Mouse (Mus musculus) heart, embryonic 12.5 days (tissue): Measurements from ENCODE around the gene Aig1. TPM values are rescaled to one million over a fixed set of nuclear protein-coding genes. Genes with fewer than 3 reads are reported as not detected.

Experiments
- ATAC-seq: fragments of 200-750 bp; cut with Nextera tagmentation; 2 replicates; pipeline ENCODE4 v1.8.0; 2017; ENCODE audit warnings: moderate TSS enrichment, moderate library complexity; ENCODE audit not compliant: insufficient number of reproducible peaks, low FRiP score
- H3K27ac ChIP-seq: fragments of 300-500 bp; sonication (generic); 2 replicates; pipeline ENCODE4 v1.5.1; 2016; ENCODE audit warnings: mild to moderate bottlenecking, moderate library complexity; ENCODE audit not compliant: poor library complexity, severe bottlenecking
- H3K27me3 ChIP-seq: fragments of 300-500 bp; sonication (generic); replicated peaks from 2 replicates; pipeline ENCODE4 v1.6.1; 2016; ENCODE audit warnings: mild to moderate bottlenecking, moderate library complexity
- H3K36me3 ChIP-seq: fragments of 300-500 bp; sonication (generic); 2 replicates; pipeline ENCODE4 v1.6.1; 2016; ENCODE audit warnings: mild to moderate bottlenecking, moderate library complexity
- H3K4me1 ChIP-seq: fragments of 300-500 bp; sonication (generic); replicated peaks from 2 replicates; pipeline ENCODE4 v1.6.1; 2016; ENCODE audit warnings: mild to moderate bottlenecking
- H3K4me2 ChIP-seq: fragments of 300-500 bp; sonication (generic); 2 replicates; pipeline ENCODE4 v1.6.1; 2016; ENCODE audit warnings: mild to moderate bottlenecking, moderate library complexity
- H3K4me3 ChIP-seq: fragments of 300-500 bp; sonication (generic); 2 replicates; pipeline ENCODE4 v1.5.1; 2016; ENCODE audit warnings: mild to moderate bottlenecking
- H3K9ac ChIP-seq: fragments of 300-500 bp; sonication (generic); 2 replicates; pipeline ENCODE4 v1.6.1; 2016; ENCODE audit warnings: mild to moderate bottlenecking, moderate library complexity
- H3K9me3 ChIP-seq: fragments of 300-500 bp; sonication (generic); replicated peaks from 2 replicates; pipeline ENCODE4 v1.6.1; 2016; ENCODE audit warnings: mild to moderate bottlenecking, moderate library complexity
- WGBS: fragments of 180-500 bp; shearing (Covaris S2); methylation state at CpG from one replicate; pipeline ENCODE4 v1.1.7; 2016; 5-methylcytosine and 5-hydroxymethylcytosine counted together
- polyA plus RNA-seq: library from polyadenylated mRNA; unstranded; fragments of >200 nt; fragmentation: Nextera tagmentation; extraction: Ambion mirVana; gene quantifications from 2 replicates; pipeline ENCODE4 v1.2.1, GENCODE M21; 2016

Aig1 gene
- polyA plus RNA-seq, 1 experiment from 2014 or later = 46.6 TPM

DNA sequence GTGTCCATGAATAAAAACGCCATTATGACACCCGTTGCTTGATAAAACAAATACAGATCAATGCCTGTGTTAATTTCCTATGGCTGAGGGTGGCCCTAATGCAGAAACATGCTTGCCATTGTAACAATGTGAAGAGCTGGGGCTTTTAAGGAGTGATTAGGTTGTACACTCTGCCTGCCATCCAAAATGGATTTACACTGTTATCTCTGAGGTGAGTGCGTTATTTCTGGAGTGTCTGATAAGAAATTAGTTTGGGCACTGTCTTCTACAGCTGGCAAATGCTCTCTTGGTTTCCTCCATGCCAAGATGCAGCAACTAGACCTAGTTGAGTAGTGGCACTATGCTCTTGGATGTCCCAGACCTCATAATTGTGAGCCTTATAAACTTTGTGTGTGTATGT is 143.5 kb downstream of the Aig1 start:
- Histone ChIP-seq H3K27me3 (no peaks in the 10 kb centered on the region), H3K4me1 (peaks cover 9% of the 10 kb centered on the region), H3K9me3 (no peaks in the 10 kb centered on the region), H3K9ac (no peak overlapping the region), H3K4me2 (no peak overlapping the region), H3K27ac (no peak overlapping the region), H3K36me3 (no peaks in the 10 kb centered on the region), H3K4me3 (no peak overlapping the region)
- WGBS = 70% methylated on average over 3 of the region's 3 CpGs
- ATAC-seq = no peak

DNA sequence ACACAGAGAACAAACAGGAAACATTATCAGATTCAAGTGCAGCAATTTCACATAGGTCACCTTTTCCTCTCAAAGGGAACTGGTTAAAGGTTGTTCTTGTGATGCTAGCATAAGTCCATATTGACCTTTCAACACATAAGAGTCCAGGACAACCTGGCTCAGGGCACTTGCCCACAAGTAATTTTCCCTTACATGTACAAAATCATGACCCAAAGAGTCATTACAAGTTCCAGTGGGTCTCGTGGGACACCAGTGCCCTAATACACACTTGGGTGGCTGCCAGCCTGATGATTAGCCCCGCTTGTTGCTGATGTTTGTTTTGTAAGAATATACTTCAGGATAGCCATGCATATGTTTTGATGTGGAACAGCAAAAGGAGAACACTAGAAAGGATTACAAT is 152.6 kb downstream of the Aig1 start:
- H3K9ac ChIP-seq = no peak overlapping the region
- WGBS = 48% methylated on average over 2 of the region's 2 CpGs
- H3K4me3 ChIP-seq = no peak overlapping the region
- no peaks in the 10 kb centered on the region for H3K9me3 ChIP-seq
- no peak for ATAC-seq
- no peaks in the 10 kb centered on the region for H3K27me3 ChIP-seq
- H3K4me2 ChIP-seq = no peak overlapping the region
- H3K4me1 ChIP-seq = no peaks in the 10 kb centered on the region; the same call in 1 of the 2 replicates
- H3K27ac ChIP-seq = no peak overlapping the region
- H3K36me3 ChIP-seq = no peaks in the 10 kb centered on the region

DNA sequence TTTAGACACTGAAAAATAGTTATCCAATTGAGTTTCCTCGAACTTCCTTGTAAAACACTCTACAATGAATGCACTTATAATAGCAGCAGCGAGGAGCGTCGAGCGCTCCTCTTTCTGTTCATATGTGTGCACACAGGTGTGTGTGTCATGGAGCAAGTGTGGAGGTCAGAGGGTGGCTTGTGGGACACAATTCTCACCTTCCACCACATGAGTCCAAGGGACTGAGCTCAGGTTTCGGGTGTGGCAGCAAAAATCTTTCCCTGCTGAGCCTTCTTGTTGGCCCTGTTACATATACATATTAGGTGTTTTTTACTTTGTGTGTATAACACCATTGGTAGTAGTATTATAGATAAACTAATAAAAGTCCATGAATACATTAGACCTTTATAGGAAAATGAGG is 153.2 kb downstream of the Aig1 start:
- WGBS = 87% methylated on average over 6 of the region's 6 CpGs
- Histone ChIP-seq H3K9me3 (no peaks in the 10 kb centered on the region), H3K36me3 (no peaks in the 10 kb centered on the region), H3K4me1 (no peaks in the 10 kb centered on the region; the same call in 1 of the 2 replicates), H3K4me3 (no peak overlapping the region), H3K4me2 (no peak overlapping the region), H3K27me3 (no peaks in the 10 kb centered on the region), H3K27ac (no peak overlapping the region), H3K9ac (no peak overlapping the region)
- ATAC-seq = no peak

DNA sequence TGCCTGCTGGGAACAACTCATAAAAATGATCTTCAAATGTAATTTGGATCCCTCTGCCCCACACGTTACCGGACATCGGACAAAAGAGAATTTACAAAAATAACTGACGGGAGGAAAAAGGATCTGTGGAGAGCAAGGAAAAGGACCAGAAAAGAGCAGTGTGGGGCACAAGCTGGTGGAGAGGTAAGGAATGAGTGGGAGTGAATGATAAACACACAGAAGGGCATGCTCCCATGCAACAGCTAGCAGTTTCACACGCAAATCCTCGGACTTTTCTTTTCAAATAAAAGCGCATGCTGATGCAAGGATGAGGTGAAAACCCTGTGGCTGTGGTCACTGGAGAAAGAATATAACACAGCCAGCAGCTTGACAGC is 153.9 kb downstream of the Aig1 start:
- no peak overlapping the region for H3K4me2 ChIP-seq
- 68% methylated on average over 7 of the region's 7 CpGs for WGBS
- H3K9ac ChIP-seq = no peak overlapping the region
- H3K4me1 ChIP-seq = no peaks in the 10 kb centered on the region; the same call in 1 of the 2 replicates
- no peaks in the 10 kb centered on the region for H3K36me3 ChIP-seq
- no peak for ATAC-seq
- H3K27ac ChIP-seq = no peak overlapping the region; the same call in 1 of the 2 replicates
- H3K27me3 ChIP-seq = no peaks in the 10 kb centered on the region
- no peaks in the 10 kb centered on the region for H3K9me3 ChIP-seq
- H3K4me3 ChIP-seq = no peak overlapping the region

DNA sequence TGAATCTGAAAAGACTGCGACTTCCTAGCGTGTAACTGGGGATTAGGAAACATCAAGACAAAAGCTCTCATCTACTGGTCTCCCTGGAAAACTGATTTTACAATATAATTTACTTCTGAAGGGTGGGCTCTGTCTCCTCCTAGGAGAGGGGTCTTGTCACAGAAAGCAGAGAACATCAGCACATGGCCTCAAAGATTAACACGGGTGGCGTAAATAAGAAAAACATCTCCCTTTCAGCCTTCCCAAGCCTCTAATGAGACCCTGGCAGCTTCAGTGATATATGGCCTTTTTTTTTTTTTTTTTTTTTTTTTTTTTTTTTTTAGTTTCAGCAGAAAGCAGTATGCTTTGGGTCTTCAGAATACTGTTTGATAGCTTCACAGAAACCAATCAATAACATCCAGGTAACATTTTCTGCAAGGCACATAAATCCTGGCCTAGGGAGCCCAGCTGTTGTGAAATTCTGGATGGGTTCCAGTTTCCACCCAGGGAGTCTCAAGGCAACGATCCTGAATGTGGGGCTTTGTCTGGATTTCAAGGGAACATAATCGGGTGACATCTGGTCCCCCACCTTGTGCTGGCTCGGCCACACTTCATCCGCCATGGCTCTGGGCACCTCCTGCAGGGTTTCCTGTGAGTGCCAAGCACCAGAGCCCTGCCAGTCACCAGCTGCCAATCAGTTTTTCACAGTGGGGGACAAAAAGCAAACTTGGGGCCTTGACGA is 154.4 kb downstream of the Aig1 start:
- Histone ChIP-seq H3K4me1 (no peaks in the 10 kb centered on the region; the same call in 1 of the 2 replicates), H3K9me3 (no peaks in the 10 kb centered on the region), H3K36me3 (no peaks in the 10 kb centered on the region), H3K27ac (no peak overlapping the region; the same call in 1 of the 2 replicates), H3K9ac (no peak overlapping the region), H3K4me2 (no peak overlapping the region), H3K4me3 (no peak overlapping the region), H3K27me3 (no peaks in the 10 kb centered on the region)
- no peak for ATAC-seq
- WGBS = 51% methylated on average over 9 of the region's 9 CpGs

DNA sequence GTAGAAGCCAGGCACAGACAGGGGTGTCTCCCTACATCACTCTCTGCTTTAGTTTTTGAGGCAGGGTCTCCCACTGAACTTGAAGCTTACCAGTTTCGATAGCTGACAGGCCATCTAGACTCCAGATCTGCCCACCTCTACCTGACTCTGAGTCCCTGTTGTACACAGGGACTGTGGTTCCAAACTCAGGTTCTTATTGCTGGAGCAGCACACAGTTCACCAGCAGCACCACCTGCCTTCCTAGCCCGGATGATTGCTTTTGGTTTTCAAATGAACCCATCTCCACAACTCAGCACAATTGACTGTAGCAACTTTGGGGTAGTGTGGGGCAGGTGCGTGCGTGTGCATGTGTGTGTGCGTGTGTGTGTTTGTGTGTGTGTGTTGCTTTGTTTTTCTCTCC is 155.1 kb downstream of the Aig1 start:
- Histone ChIP-seq H3K27ac (no peak overlapping the region), H3K9ac (no peak overlapping the region), H3K36me3 (no peaks in the 10 kb centered on the region), H3K4me3 (no peak overlapping the region), H3K4me2 (no peak overlapping the region), H3K9me3 (no peaks in the 10 kb centered on the region), H3K4me1 (no peaks in the 10 kb centered on the region; the same call in 1 of the 2 replicates), H3K27me3 (no peaks in the 10 kb centered on the region)
- WGBS = 83% methylated on average over 5 of the region's 5 CpGs
- no peak for ATAC-seq

DNA sequence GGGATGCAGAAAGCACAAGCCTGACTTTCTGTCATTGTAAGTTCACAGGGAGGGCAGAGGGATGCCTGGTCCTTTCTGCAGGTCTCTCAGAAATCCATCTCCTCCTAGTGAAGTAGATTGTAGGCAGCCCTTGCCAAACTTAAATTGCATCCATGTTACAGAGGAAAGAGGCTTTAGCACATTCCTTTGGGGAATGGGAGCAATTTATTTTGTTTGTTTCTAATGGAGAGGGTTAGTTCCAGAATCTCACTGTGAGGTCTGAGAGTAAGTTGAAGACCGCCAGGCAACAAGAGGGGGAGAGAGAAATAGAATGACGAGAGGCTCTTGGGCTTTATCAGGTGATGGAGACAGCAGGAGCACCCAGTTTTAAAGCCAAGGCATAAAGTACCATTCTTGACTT is 155.7 kb downstream of the Aig1 start:
- Histone ChIP-seq H3K4me3 (no peak overlapping the region), H3K27ac (no peak overlapping the region), H3K4me2 (no peak overlapping the region), H3K9ac (no peak overlapping the region), H3K4me1 (no peaks in the 10 kb centered on the region; the same call in 1 of the 2 replicates), H3K27me3 (no peaks in the 10 kb centered on the region), H3K9me3 (no peaks in the 10 kb centered on the region), H3K36me3 (no peaks in the 10 kb centered on the region)
- WGBS = 60% methylated on average over 2 of the region's 2 CpGs
- ATAC-seq = no peak

DNA sequence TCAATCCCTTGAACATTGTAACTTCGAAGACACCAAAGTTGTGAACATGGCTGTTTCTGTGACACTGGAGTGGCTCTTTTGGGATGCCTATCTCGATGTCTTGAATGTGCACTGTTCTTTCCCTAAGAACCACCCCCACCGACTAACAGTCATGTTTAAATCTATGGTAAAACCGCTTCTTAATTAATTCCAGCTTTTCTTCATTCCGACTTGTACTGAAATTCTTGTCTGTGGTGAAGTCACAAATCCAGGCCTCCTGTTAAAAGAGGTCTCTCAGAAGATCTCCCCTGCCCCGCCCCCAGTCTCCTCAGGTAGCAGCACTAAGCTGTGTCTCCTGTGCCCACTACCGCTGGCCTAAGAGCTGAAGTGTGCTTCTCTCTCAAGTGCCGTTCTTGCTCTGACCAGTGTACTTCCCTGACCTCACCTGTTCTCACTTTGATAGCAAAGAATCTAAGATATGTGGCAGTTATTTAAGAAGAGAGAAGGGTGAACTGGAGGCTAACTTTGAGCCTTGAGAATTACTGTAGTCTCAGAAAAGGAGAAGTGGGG is 157.4 kb downstream of the Aig1 start:
- no peak overlapping the region for H3K4me2 ChIP-seq
- H3K4me1 ChIP-seq = no peaks in the 10 kb centered on the region; the same call in 1 of the 2 replicates
- H3K36me3 ChIP-seq = no peaks in the 10 kb centered on the region
- no peaks in the 10 kb centered on the region for H3K9me3 ChIP-seq
- H3K27ac ChIP-seq = no peak overlapping the region
- H3K27me3 ChIP-seq = no peaks in the 10 kb centered on the region
- no peak overlapping the region for H3K4me3 ChIP-seq
- no peak overlapping the region for H3K9ac ChIP-seq
- WGBS = 76% methylated on average over 8 of the region's 8 CpGs
- ATAC-seq = no peak

DNA sequence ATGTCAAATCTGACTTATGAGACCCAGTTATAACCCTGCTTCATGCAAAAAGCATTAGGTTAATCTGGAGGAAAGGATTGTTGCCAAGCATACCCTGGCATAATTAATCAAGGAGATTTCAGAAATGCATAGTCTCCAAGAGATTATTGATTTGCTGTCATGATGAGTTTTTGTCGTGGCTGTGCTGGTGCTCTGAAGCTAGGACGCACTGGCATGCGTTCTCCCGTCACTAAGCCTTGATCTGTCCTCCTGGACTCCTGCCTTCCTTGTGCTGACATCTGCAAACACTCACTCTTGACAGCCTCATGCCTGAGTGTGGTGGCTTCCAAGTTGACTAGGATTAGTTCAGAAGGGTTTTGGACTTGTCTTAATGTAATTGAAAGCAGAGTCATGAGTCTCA is 163.0 kb downstream of the Aig1 start:
- Histone ChIP-seq H3K36me3 (no peaks in the 10 kb centered on the region), H3K27ac (no peak overlapping the region), H3K27me3 (no peaks in the 10 kb centered on the region), H3K4me3 (no peak overlapping the region), H3K4me1 (peaks cover 17% of the 10 kb centered on the region), H3K4me2 (no peak overlapping the region), H3K9ac (no peak overlapping the region), H3K9me3 (no peaks in the 10 kb centered on the region)
- WGBS = 21% methylated on average over 4 of the region's 4 CpGs
- no peak; the same call in 1 of the 2 replicates for ATAC-seq

DNA sequence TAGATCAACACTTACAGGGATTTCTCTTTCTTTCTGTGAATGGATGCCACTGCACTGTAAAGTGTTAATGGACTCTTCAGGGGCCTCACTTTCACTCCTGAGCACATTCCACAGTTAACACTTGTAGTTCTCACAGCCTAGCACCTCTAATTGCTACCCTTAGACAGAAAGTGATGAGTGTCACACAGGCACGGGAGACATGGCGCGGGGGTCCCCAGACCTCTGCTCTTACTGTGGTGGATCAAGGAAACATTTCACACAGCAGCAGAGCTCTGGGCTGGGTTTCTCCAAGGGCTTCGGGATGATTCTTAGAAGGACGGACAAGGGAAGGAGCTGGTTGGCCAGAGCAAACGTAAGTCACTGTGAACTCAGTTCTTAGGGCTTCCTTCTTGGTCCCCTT is 166.1 kb downstream of the Aig1 start:
- H3K4me2 ChIP-seq = peak overlapping the region; percentile 48
- peaks cover 17% of the 10 kb centered on the region for H3K4me1 ChIP-seq
- H3K9ac ChIP-seq = no peak overlapping the region
- no peak overlapping the region for H3K27ac ChIP-seq
- no peaks in the 10 kb centered on the region for H3K36me3 ChIP-seq
- WGBS = 43% methylated on average over 6 of the region's 6 CpGs
- no peaks in the 10 kb centered on the region for H3K9me3 ChIP-seq
- ATAC-seq = no peak
- no peak overlapping the region for H3K4me3 ChIP-seq
- H3K27me3 ChIP-seq = no peaks in the 10 kb centered on the region

DNA sequence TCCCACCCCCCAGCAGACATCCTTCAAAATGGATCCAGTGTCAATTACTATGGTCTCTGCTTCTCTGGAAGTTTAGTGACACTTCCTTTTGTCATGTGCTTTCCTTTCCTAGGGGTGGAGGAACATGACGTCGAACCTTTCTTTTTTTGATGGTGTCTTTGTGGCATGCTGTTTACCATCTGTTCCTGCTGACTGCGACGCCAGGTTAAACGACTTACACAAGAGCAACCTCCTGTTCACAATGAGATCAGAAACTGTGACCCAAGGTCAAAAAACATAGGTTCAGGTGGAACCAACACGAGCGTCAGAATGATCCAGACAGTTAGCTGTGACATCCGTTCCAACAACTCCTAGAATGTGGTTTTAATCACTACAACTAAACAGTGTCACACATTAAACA is 166.7 kb downstream of the Aig1 start:
- no peaks in the 10 kb centered on the region for H3K9me3 ChIP-seq
- no peak overlapping the region for H3K4me2 ChIP-seq
- no peaks in the 10 kb centered on the region for H3K27me3 ChIP-seq
- H3K36me3 ChIP-seq = no peaks in the 10 kb centered on the region
- no peak overlapping the region for H3K27ac ChIP-seq
- no peak overlapping the region for H3K4me3 ChIP-seq
- H3K4me1 ChIP-seq = peaks cover 17% of the 10 kb centered on the region
- 56% methylated on average over 8 of the region's 8 CpGs for WGBS
- no peak overlapping the region for H3K9ac ChIP-seq
- no peak for ATAC-seq

DNA sequence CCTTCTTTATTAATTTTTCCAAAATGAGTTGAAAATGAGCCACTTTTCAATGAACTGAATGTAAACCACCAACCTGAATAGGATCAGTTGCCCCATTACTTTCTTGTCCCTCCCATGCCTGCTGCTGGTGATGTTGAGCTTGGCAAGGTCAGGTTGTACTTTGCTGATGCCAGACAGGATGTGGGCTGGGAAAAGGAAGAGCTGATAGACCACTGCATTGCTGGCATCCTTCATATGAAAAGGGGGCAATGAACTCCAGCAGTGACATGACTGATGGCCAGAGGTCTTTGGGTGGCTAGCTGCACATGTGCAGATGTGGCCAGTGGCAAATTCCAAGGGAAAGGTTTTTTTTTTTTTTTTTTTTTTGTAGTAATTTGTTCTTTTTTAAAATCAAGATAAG is 172.5 kb downstream of the Aig1 start:
- Histone ChIP-seq H3K4me2 (no peak overlapping the region), H3K27ac (no peak overlapping the region), H3K4me3 (no peak overlapping the region), H3K9ac (no peak overlapping the region), H3K27me3 (no peaks in the 10 kb centered on the region), H3K4me1 (peaks cover 1% of the 10 kb centered on the region; the same call in 1 of the 2 replicates), H3K9me3 (no peaks in the 10 kb centered on the region), H3K36me3 (no peaks in the 10 kb centered on the region)
- ATAC-seq = no peak
